In genomic region chr1:82220673-82221396, GRCm38 (mm10) we compare ENCODE assay signal across 15 mouse cellular contexts. TPM values are rescaled to one million over a fixed set of nuclear protein-coding genes. Genes with fewer than 3 reads are reported as not detected.
DNase-seq lines count a peak whose midpoint lies in the region; ATAC-seq and TF ChIP-seq lines count a peak whose summit lies in the region.
"Had no signal": no experiment of that assay in that cellular context is flagged by ENCODE, and none has a peak within 500 bp of the region (broad histone marks: within the 10 kb centered on the region; RNA-seq: fewer than 3 reads in every experiment).

No protein-coding gene starts in this region.

- ATAC-seq in embryonic facial prominence, embryonic 12.5 days (ENCODE audit: insufficient number of reproducible peaks, insufficient read depth, low FRiP score, low TSS enrichment), result no peak
- ATAC-seq in stomach, postnatal 0 days (ENCODE audit: low FRiP score, low TSS enrichment), result no peak

- 59% methylated on average over 12 of the region's 12 CpGs for WGBS in heart, adult 2 months
- WGBS in embryonic facial prominence, embryonic 12.5 days, result 31% methylated on average over 12 of the region's 12 CpGs
- 43% methylated on average over 10 of the region's 12 CpGs for WGBS in stomach, postnatal 0 days

- no peaks in the 10 kb centered on the region for H3K79me2 ChIP-seq in heart, adult 2 months (replicated peaks; ENCODE audit: control insufficient read depth, insufficient read depth, low read length)

- no peaks in the 10 kb centered on the region for H3K36me3 ChIP-seq in heart, adult 2 months (ENCODE audit: control insufficient read depth, insufficient read depth, low read length)
- H3K36me3 ChIP-seq in embryonic facial prominence, embryonic 12.5 days, result no peaks in the 10 kb centered on the region
- H3K36me3 ChIP-seq in stomach, postnatal 0 days (ENCODE audit: control insufficient read depth, insufficient read depth, low read length), result no peaks in the 10 kb centered on the region
- H3K36me3 ChIP-seq: stomach, embryonic 15.5 days had no signal

- no peak for TF ChIP-seq EP300 in heart, adult 2 months (IDR thresholded peaks at IDR 0.05; ENCODE audit: insufficient read depth, low read depth, low read length)
- no peak for TF ChIP-seq EP300 in stomach, postnatal 0 days (optimal IDR thresholded peaks at IDR 0.05)

- no peaks in the 10 kb centered on the region for H3K9me3 ChIP-seq in embryonic facial prominence, embryonic 12.5 days
- H3K9me3 ChIP-seq in stomach, postnatal 0 days (ENCODE audit: control insufficient read depth, low read length), result no peaks in the 10 kb centered on the region
- H3K9me3 ChIP-seq: stomach, embryonic 15.5 days had no signal

- TF ChIP-seq CTCF in heart, adult 2 months (IDR thresholded peaks at IDR 0.05), result no peak
- no peak for TF ChIP-seq CTCF in stomach, postnatal 0 days (IDR thresholded peaks at IDR 0.05; ENCODE audit: low read depth)

- H3K9ac ChIP-seq in heart, adult 2 months (ENCODE audit: low read depth, low read length), result no peak overlapping the region
- no peak overlapping the region for H3K9ac ChIP-seq in embryonic facial prominence, embryonic 12.5 days
- no peak overlapping the region for H3K9ac ChIP-seq in stomach, postnatal 0 days (ENCODE audit: low read length)
- H3K9ac ChIP-seq: stomach, embryonic 15.5 days had no signal

- intact Hi-C loops in heart, adult 2 months (cut with DNase I), result no loop called here
- intact Hi-C loops in left cerebral cortex, postnatal 14 days (cut with DNase I), result no loop called here
- intact Hi-C loops in left cerebral cortex, postnatal 36 days (cut with DNase I), result no loop called here

- H3K4me1 ChIP-seq in heart, adult 2 months (ENCODE audit: control insufficient read depth, insufficient read depth, low read length), result no peaks in the 10 kb centered on the region
- peaks cover 12% of the 10 kb centered on the region for H3K4me1 ChIP-seq in embryonic facial prominence, embryonic 12.5 days
- no peaks in the 10 kb centered on the region for H3K4me1 ChIP-seq in stomach, postnatal 0 days (replicated peaks; ENCODE audit: control insufficient read depth, insufficient read depth)

- TF ChIP-seq POLR2A in heart, adult 2 months (IDR thresholded peaks at IDR 0.05; ENCODE audit: insufficient read depth, low read depth, low read length), result no peak

- DNase-seq in heart, adult 11 months, result peak; percentile 86
- no peak for DNase-seq in heart, adult 2 months
- peak; percentile 6 to 8 for DNase-seq in left cerebral cortex, postnatal 14 days (ENCODE audit: low spot score in 2 of 2)
- DNase-seq in left cerebral cortex, postnatal 36 days (ENCODE audit: low spot score in 2 of 2), result no peak
- DNase-seq in brain, adult 2 months (ENCODE audit: low read depth, low spot score), result peak; percentile 36
- no peak for DNase-seq in stomach, postnatal 0 days (ENCODE audit: low spot score)
- no peak for DNase-seq in testis, postnatal 10 days (ENCODE audit: low spot score)
- DNase-seq: adrenal gland, postnatal 14 days; cerebellum, adult 2 months; gastrocnemius, postnatal 36 days; kidney, adult 9 months had no signal

- H3K27ac ChIP-seq in heart, adult 2 months, result no peak overlapping the region
- no peak overlapping the region for H3K27ac ChIP-seq in embryonic facial prominence, embryonic 12.5 days
- H3K27ac ChIP-seq in stomach, postnatal 0 days (replicated peaks), result no peak overlapping the region
- H3K27ac ChIP-seq: stomach, embryonic 15.5 days had no signal

- H3K27me3 ChIP-seq in heart, adult 2 months (ENCODE audit: control insufficient read depth, insufficient read depth, low read length), result no peaks in the 10 kb centered on the region
- no peaks in the 10 kb centered on the region for H3K27me3 ChIP-seq in embryonic facial prominence, embryonic 12.5 days
- no peaks in the 10 kb centered on the region for H3K27me3 ChIP-seq in stomach, postnatal 0 days (ENCODE audit: control insufficient read depth, insufficient read depth, low read length)
- H3K27me3 ChIP-seq: CH12.LX; stomach, embryonic 15.5 days had no signal

- H3K4me3 ChIP-seq in heart, adult 2 months, result no peak overlapping the region
- no peak overlapping the region for H3K4me3 ChIP-seq in embryonic facial prominence, embryonic 12.5 days
- no peak overlapping the region for H3K4me3 ChIP-seq in stomach, postnatal 0 days (ENCODE audit: low read depth, low read length)
- H3K4me3 ChIP-seq: stomach, embryonic 15.5 days had no signal

- H3K4me2 ChIP-seq in embryonic facial prominence, embryonic 12.5 days (replicated peaks), result 0 out of 2 replicates have a peak overlapping the region, but pooled peaks have one; percentile 17
- H3K4me2 ChIP-seq in stomach, postnatal 0 days (replicated peaks; ENCODE audit: low read depth), result no peak overlapping the region
- H3K4me2 ChIP-seq: stomach, embryonic 15.5 days had no signal

RNA-seq across cellular contexts. Expression of gene Gm9747, which starts 12.1 kb away (rescaled TPM):
- not detected for total RNA-seq in heart, adult 2 months (2021)
- polyA plus RNA-seq in heart, adult 2 months (2012; rRNA removed), result 0.04 TPM in 1 of 2 replicates, not detected in the other
- total RNA-seq in left cerebral cortex, postnatal 14 days (2021), result not detected
- total RNA-seq in left cerebral cortex, postnatal 36 days (2021), result not detected
- polyA plus RNA-seq in embryonic facial prominence, embryonic 12.5 days (2016; fragmentation: Nextera tagmentation; extraction: Ambion mirVana), result 29.5 and 34.3 TPM in 2 replicates
- 6.2 and 6.9 TPM in 2 replicates for polyA plus RNA-seq in stomach, postnatal 0 days (2015; fragmentation: Nextera tagmentation; extraction: Ambion mirVana)
- total RNA-seq: adrenal gland, postnatal 14 days; CH12.LX; gastrocnemius, postnatal 36 days; layer of hippocampus, adult 8-10 months had no signal
- polyA plus RNA-seq: cerebellum, adult 2 months had no signal

Comparison
In these comparisons a context has a peak if more than half of its experiments do, and no peak if none do; other contexts are left out.
1. DNase-seq: peak in heart, adult 11 months (single experiment), left cerebral cortex, postnatal 14 days (2 of 2) and brain, adult 2 months (single experiment); none in heart, adult 2 months (0 of 2), left cerebral cortex, postnatal 36 days (0 of 2), stomach, postnatal 0 days (single experiment) and testis, postnatal 10 days (single experiment).